Mouse (Mus musculus) granulocyte monocyte progenitor cell, adult 5-6 weeks (primary cell): Measurements from ENCODE around the gene Msn. TPM values are rescaled to one million over a fixed set of nuclear protein-coding genes. Genes with fewer than 3 reads are reported as not detected.

Experiments
- ATAC-seq: replicated peaks from 2 replicates; pipeline ENCODE4 v1.8.0; 2016; ENCODE audit warnings: mild to moderate bottlenecking, moderate TSS enrichment, inconsistent platforms; ENCODE audit not compliant: poor library complexity, severe bottlenecking
- total RNA-seq, 2 experiments: library from RNA; stranded (forward) in 1 of 2; stranded (reverse) in 1 of 2; fragments of 200-712, 200-1000 nt in 1 of 2; fragments of >200 nt in 1 of 2; fragmentation: Nextera tagmentation in 1 of 2; gene quantifications; 2 replicates each; pipeline ENCODE4 v1.2.3; 2014 to 2017

Msn gene
- total RNA-seq (2014; fragmentation: Nextera tagmentation) = 206 and 211 TPM in 2 replicates
- total RNA-seq (2017) = 97.2 and 97.8 TPM in 2 replicates

DNA sequence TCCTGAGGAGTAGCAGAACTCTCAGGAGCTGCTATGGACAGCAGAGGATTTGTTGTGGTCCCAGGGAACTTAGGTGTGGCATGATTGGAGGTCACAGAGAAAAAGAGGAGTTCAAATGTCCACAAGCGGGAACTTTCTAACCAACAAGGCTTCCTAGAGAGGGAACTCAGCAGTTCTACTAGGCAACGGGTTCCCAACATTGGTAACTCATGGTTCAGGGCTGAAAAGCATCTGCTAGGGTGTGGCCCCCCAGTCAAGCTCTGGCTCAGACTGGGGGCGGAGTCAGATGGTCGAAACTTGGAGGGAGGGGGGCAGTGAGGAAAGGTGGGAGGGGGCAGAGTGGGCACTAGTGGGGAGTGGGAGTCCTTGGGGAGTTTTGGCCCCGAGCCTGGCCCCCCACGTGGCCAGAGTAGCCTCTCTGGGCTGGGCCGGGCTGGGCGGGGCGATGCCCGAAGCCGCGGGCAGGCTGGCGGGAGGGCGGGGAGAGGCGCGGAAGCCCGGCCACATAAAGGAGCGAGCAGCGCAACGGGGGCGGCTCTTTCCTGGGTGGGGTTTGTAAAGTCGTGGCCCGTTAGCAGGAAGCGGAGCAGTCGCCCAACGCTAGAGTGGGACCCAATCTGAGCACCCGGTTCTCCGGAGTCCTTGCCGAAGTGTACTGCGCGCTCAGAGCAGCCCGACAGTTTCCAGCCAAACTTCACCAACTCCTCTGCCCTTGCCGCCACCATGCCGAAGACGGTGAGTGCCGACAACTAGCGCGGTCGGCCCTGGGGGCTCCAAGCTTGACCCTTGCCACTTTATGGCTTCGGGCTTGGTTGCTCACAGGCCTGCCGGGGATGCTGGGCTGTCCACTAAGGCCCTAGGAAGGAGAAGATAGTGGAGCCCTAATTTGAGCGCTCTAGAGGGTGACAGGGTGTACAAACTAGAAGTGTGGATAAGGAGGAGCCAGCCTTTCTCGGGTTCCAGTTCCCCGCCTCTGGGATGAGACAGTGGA lies at the start of gene Msn:
Msn (plus strand) TSS at position 534 of the 991 bp plus-strand sequence.
- peak; percentile 79 for ATAC-seq

DNA sequence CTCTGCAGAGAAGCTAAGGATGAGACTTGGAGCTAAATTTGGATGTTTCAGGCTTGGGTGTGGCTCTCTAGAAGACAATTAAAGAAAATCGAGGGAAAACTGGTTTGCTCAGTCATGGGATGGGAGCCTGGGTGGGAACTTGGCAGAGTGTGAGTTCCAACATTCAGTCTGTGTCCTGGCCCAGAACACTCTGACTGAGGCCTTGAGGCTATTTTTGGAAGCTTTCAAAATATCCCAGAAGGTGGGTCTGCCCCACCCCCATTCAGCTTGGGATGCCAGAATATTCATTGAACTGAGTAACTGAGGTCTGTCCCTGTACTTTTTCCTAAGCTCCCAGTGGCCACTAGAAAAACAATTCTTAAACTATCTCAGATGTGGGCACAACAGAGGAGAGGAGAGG lies 43.0 kb upstream of the Msn start:
- no peak for ATAC-seq

- ATAC-seq = no peak
Measured at GRCm38 (mm10) chrX:96077747-96078146, 18.1 kb upstream of the Msn start.

DNA sequence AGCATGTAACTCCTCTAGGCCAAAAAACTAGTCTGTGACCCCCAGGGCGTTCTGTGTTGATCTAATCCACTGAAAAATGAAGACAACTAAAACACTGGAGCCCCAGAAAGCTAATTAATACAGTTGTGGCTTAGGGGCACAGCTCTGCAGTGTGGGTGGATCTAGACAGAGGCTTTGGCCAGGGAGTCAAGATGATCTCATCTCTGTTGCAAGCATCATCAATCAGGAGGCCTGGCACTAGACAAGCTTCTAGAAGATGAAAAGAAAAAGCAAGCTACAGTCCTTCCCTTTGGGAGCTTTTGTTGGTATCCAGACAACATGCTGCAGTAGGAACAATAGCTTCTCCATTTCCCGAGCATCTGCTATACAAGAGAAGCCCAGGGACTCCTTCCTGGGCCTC lies 9.6 kb upstream of the Msn start:
- no peak for ATAC-seq

GRCm38 (mm10) chrX:96096513-96097210 lies 820 bp downstream of the Msn start:
- ATAC-seq = peak; percentile 60

DNA sequence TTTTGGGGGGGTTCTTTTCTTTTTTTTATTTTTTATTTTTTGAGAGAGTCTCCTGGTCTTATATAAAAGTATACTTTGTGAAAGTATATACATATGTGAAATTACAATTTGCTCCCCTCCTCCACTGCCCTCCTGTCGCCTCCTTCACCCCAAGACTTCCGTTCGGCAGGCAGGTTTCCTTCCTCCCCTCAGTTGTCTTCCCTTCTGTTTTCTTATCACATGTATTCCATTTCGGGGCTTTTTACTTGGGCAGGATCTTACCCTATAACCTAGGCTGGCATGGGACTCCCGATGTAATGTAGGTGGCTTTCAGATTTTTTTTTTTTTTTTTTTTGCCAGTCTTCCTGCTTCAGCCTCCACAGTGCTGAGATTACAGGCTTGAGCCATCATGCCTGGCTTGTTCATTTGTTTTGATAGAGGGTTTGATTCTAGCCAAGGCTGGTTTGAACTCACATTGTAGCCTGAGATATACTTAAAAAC lies 1.7 kb downstream of the Msn start:
- ATAC-seq = no peak

DNA sequence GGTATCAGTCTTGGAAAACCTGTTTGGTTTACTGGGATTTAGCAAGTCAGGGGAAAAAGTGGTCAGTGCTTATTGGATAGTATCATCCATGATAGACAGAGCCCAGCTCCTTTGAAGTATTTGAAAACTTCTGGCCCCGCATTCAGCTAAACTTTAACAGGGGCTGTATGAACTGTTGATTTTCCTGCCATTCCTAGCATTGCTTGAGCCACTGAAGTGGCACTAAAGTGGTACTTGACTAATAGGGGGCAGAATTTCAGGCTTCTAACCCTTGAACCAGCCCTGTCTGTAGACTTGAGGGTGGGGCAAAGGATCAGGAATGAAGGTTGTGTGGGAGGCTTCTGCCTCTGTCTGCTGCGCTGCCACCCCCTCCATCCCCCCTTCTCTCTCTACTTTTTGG lies 3.2 kb downstream of the Msn start:
- ATAC-seq = no peak

DNA sequence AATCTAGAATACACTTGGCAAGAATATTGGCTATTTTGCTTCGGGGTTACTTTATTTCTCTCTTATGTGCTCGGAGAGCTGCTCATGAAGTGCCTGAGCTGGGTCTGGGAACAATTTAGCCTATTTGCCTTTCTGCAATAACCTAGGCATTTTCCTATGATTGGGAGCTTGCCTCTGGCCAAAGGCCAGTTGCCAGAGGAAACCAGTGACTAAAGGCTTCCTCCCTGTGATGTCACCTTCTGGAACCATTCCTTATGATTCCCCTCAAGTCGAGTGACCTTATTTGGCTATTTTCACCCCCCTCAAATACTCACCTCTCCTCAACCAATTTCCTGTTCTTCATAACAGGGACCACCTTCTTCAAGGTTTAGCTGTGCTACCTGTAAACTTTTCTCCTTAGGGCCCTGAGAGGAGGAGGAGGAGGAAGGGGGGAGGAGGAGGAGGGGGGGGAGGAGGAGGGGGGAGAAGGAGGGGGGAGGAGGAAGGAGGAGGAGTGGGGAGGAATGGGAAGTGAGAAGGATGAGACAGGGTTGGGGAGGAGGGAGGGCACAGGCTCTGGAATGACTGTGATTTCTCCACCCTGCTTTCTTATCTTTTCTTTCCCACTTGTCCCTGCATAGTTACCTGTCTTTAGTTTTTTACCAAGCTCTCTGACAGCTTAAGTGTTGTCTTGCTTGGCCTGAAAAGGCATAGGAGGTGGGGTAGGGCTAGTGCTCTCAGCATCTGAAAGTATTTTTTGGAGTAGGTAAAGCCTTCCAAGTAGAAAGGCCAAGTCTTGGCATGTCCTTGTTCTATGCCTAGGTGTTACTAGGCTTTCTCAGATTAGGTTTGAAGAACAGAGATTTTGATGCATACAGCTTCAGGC lies 11.8 kb downstream of the Msn start:
- ATAC-seq = no peak

- no peak for ATAC-seq
Measured at GRCm38 (mm10) chrX:96113106-96113634, 17.3 kb downstream of the Msn start.

GRCm38 (mm10) chrX:96115501-96115900 lies 19.7 kb downstream of the Msn start:
- no peak for ATAC-seq

DNA sequence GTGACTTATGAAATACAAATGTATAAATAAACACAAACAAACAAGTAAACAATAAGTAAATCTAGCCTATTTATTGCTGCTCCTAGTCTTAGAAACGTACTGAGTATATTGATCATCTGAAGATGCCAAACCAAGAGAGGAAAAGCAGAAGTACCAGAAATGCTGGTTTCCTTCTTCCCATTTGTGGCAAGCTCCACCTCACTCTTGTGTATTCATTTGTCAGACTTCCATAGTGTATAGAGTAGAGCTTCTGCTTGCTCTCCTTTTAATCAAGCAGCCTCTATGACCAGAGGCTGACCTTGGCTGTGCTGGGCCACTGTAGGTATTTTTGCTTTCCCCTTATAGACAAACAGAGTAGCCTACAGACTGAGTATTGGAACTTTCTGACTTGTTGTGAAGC lies 21.5 kb downstream of the Msn start:
- peak; percentile 84 for ATAC-seq

- no peak for ATAC-seq
Measured at GRCm38 (mm10) chrX:96119997-96120396, 24.2 kb downstream of the Msn start.

GRCm38 (mm10) chrX:96121912-96122311 lies 26.1 kb downstream of the Msn start:
- ATAC-seq = 0 out of 2 replicates have a peak, but pooled peaks have one; percentile 7

GRCm38 (mm10) chrX:96126803-96127202 lies 31.0 kb downstream of the Msn start:
- ATAC-seq = peak; percentile 20

- ATAC-seq = peak; percentile 85
Measured at GRCm38 (mm10) chrX:96130139-96130538, 34.3 kb downstream of the Msn start.

DNA sequence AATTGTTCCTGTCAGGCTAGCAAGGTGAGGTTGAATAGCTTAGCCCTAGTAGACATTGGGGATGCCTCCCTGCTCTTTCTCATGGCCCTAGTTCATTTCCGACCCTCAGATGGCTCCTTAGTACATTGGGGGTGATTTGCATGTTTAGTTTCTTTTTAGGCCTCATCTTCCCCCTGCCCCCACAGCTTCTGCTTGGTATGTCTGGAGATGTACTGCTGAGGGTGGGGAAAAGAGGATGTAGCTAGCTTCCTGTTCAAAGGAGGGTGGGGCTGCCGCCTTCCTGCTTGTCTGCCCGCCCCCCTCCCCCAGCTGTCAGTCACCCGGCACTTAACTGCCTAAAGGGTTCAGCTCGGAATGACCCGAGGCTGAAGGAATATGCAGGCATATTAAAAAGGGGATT lies 34.8 kb downstream of the Msn start:
- ATAC-seq = peak; percentile 84

DNA sequence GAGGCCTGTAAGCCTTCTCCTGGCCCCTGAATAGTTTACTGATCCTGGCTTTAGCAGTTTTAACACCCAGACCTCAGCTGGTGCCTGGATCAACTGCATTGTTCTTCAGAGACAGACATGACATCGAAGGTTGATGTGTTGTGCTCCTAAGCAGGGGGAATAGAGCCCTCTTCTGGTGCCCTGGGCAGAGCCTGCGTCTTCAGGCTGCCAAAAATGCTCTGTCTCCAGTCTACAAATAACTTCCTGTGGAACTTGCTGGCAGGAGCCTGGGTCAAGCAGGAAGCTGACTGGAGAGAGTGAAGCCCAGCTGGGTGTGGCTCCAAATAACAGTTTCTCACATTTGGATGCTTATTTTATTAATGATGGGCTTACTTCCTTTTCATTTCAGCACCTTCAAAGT lies 37.4 kb downstream of the Msn start:
- ATAC-seq = peak; percentile 22; the same call in 1 of the 2 replicates

GRCm38 (mm10) chrX:96134243-96134661 lies 38.4 kb downstream of the Msn start:
- no peak for ATAC-seq

- no peak for ATAC-seq
Measured at GRCm38 (mm10) chrX:96134840-96135580, 39.2 kb downstream of the Msn start.
